Mouse (Mus musculus) MEL (cell line): ENCODE data around the gene Tas2r103. TPM values are rescaled to one million over a fixed set of nuclear protein-coding genes. Genes with fewer than 3 reads are reported as not detected.

ENCODE experiments used
- DNase-seq: peaks from one replicate; pipeline ENCODE4 v3.0.0; 2011; ENCODE audit warnings: low read depth, low spot score
- H3K27ac ChIP-seq: 2 replicates; pipeline ENCODE4 v1.5.1; 2012; ENCODE audit warnings: low read depth, mild to moderate bottlenecking, control low read depth, low read length, moderate library complexity; ENCODE audit not compliant: control insufficient read depth
- H3K27me3 ChIP-seq, 2 experiments: fragments of 150-350 bp in 1 of 2; sonication (generic) in 1 of 2; 2 replicates each; pipeline ENCODE4 v1.6.1; 2012; ENCODE audit warnings: low read length in 2 of 2, mild to moderate bottlenecking in 2 of 2, improper control_type of control experiment in 1 of 2, moderate library complexity in 1 of 2; ENCODE audit not compliant: insufficient read depth in 2 of 2, control insufficient read depth in 1 of 2
- H3K36me3 ChIP-seq, 2 experiments: 2 replicates each; pipeline ENCODE4 v1.6.1; 2012 to 2014; ENCODE audit warnings: low read length in 2 of 2, improper control_type of control experiment in 1 of 2, inconsistent platforms in 1 of 2, mild to moderate bottlenecking in 1 of 2; ENCODE audit not compliant: insufficient read depth in 2 of 2, control insufficient read depth in 1 of 2
- H3K4me1 ChIP-seq, 2 experiments: fragments of 150-350 bp in 1 of 2; sonication (generic) in 1 of 2; 2 replicates each; pipeline ENCODE4 v1.6.1; 2012; ENCODE audit warnings: low read length in 2 of 2, improper control_type of control experiment in 1 of 2, mild to moderate bottlenecking in 1 of 2; ENCODE audit not compliant: insufficient read depth in 2 of 2, control insufficient read depth in 1 of 2
- H3K4me3 ChIP-seq, 2 experiments: fragments of 150-350 bp in 1 of 2; sonication (generic) in 1 of 2; 2 replicates each; pipeline ENCODE4 v1.5.1; 2012; ENCODE audit warnings: low read depth in 2 of 2, low read length in 2 of 2, mild to moderate bottlenecking in 2 of 2, moderate library complexity in 2 of 2, control low read depth in 1 of 2, improper control_type of control experiment in 1 of 2; ENCODE audit not compliant: control insufficient read depth in 1 of 2, insufficient read depth in 1 of 2
- H3K79me2 ChIP-seq: 2 replicates; pipeline ENCODE4 v1.6.1; 2012; ENCODE audit warnings: mild to moderate bottlenecking, low read length, moderate library complexity; ENCODE audit not compliant: control insufficient read depth, poor library complexity, insufficient read depth
- H3K9ac ChIP-seq: 2 replicates; pipeline ENCODE4 v1.6.1; 2012; ENCODE audit warnings: low read depth, mild to moderate bottlenecking, control low read depth, low read length, moderate library complexity; ENCODE audit not compliant: control insufficient read depth, poor library complexity, severe bottlenecking
- H3K9me3 ChIP-seq: fragments of 150-350 bp; sonication (generic); replicated peaks from 2 replicates; pipeline ENCODE4 v1.6.1; 2012; ENCODE audit warnings: mild to moderate bottlenecking, low read length, improper control_type of control experiment, moderate library complexity; ENCODE audit not compliant: insufficient read depth
- ELF1 ChIP-seq: IDR thresholded peaks from 2 replicates; pipeline ENCODE4 v1.6.1; 2014; ENCODE audit warnings: low read depth, mild to moderate bottlenecking, inconsistent platforms, low read length, improper control_type of control experiment, moderate library complexity
- MAX ChIP-seq: IDR thresholded peaks from 2 replicates; pipeline ENCODE4 v1.6.1; 2011; ENCODE audit warnings: low read length, improper control_type of control experiment
- MYC ChIP-seq: IDR thresholded peaks from 2 replicates; pipeline ENCODE4 v1.6.1; 2011; ENCODE audit warnings: low read depth, mild to moderate bottlenecking, low read length, improper control_type of control experiment, moderate library complexity
- POLR2A ChIP-seq, 2 experiments: IDR thresholded peaks; 2 replicates each; pipeline ENCODE4 v1.6.1; 2011 to 2012; ENCODE audit warnings: low read length in 2 of 2, mild to moderate bottlenecking in 2 of 2, control low read depth in 1 of 2, improper control_type of control experiment in 1 of 2, low read depth in 1 of 2, moderate library complexity in 1 of 2; ENCODE audit not compliant: control insufficient read depth in 1 of 2, insufficient read depth in 1 of 2, poor library complexity in 1 of 2
- SIN3A ChIP-seq: IDR thresholded peaks from 2 replicates; pipeline ENCODE4 v1.6.1; 2012; ENCODE audit warnings: low read length, improper control_type of control experiment, inconsistent platforms
- ZKSCAN1 ChIP-seq: IDR thresholded peaks from 2 replicates; pipeline ENCODE4 v1.6.1; 2012; ENCODE audit warnings: low read depth, mild to moderate bottlenecking, inconsistent platforms, low read length, improper control_type of control experiment, moderate library complexity
- polyA plus RNA-seq, 2 experiments: library from polyadenylated mRNA; stranded (reverse) in 1 of 2; unstranded in 1 of 2; fragments of >175 nt in 1 of 2; fragments of >200 nt in 1 of 2; gene quantifications; 2 replicates each; pipeline versions ENCODE4 v1.2.1 to v1.2.4; 2012; ENCODE audit warnings: low replicate concordance in 2 of 2, low read depth in 1 of 2; ENCODE audit not compliant: insufficient read length in 2 of 2, insufficient read depth in 1 of 2, missing spikeins in 1 of 2
- total RNA-seq: library from RNA; depleted of rRNA; stranded (reverse); fragments of 300-350 nt; gene quantifications from 2 replicates; pipeline ENCODE4 v1.2.3, GENCODE M21; 2012; rRNA removed

Tas2r103 gene
- total RNA-seq (not detected in 2 replicates), polyA plus RNA-seq (not detected)

- Histone ChIP-seq H3K36me3 (no peaks in the 10 kb centered on the region), H3K4me3 (no peak within 1 kb of the TSS), H3K9me3 (no peaks in the 10 kb centered on the region), H3K27ac (no peak within 1 kb of the TSS), H3K79me2 (no peaks in the 10 kb centered on the region), H3K27me3 (no peaks in the 10 kb centered on the region), H3K4me1 (no peaks in the 10 kb centered on the region), H3K9ac (no peak within 1 kb of the TSS)
- TF ChIP-seq ELF1 (no peak), ZKSCAN1 (no peak), MYC (no peak), MAX (no peak), SIN3A (no peak)
- no peak for DNase-seq
These were observed at the start of gene Tas2r103 for GRCm38 (mm10) chr6:133037001-133037400. Gene Tas2r103, minus strand, starts transcription at chr6:133037101.

- Histone ChIP-seq H3K79me2 (no peaks in the 10 kb centered on the region), H3K36me3 (no peaks in the 10 kb centered on the region), H3K9ac (no peak within 1 kb of the TSS), H3K4me1 (no peaks in the 10 kb centered on the region)
- no peak for DNase-seq
- no peak for TF ChIP-seq POLR2A (IDR thresholded peaks at IDR 0.05; ENCODE audit: control insufficient read depth in 1 of 2, insufficient read depth in 1 of 2, low read depth in 1 of 2, low read length in 2 of 2, poor library complexity in 1 of 2)
- TF ChIP-seq, all 39 proteins: peak for 0
- Histone ChIP-seq H3K9me3 (no peaks in the 10 kb centered on the region), H3K4me3 (no peak within 1 kb of the TSS), H3K27me3 (no peaks in the 10 kb centered on the region), H3K27ac (no peak within 1 kb of the TSS)
These were observed 18.8 kb upstream of the Tas2r103 start, which contains the start of gene Tas2r140 for GRCm38 (mm10) chr6:133055716-133056115. Gene Tas2r140, minus strand, starts transcription at chr6:133055816.

Other genes with a start within 250 kb of the Tas2r103 start
- not detected in 2 replicates for gene Tas2r117, start 234.3 kb downstream of the Tas2r103 start, total RNA-seq
- not detected for gene Tas2r117, start 234.3 kb downstream of the Tas2r103 start, polyA plus RNA-seq
- not detected in 2 replicates for gene Tas2r123, start 190.0 kb downstream of the Tas2r103 start, total RNA-seq
- gene Tas2r123, start 190.0 kb downstream of the Tas2r103 start, polyA plus RNA-seq: not detected
- gene Tas2r116, start 181.7 kb downstream of the Tas2r103 start, total RNA-seq: not detected in 2 replicates
- gene Tas2r116, start 181.7 kb downstream of the Tas2r103 start, polyA plus RNA-seq: not detected
- gene Tas2r110, start 169.1 kb downstream of the Tas2r103 start, total RNA-seq: not detected in 2 replicates
- gene Tas2r110, start 169.1 kb downstream of the Tas2r103 start, polyA plus RNA-seq: not detected
- not detected in 2 replicates for gene Tas2r113, start 144.1 kb downstream of the Tas2r103 start, total RNA-seq
- gene Tas2r113, start 144.1 kb downstream of the Tas2r103 start, polyA plus RNA-seq: not detected
- not detected in 2 replicates for gene Tas2r125, start 127.5 kb downstream of the Tas2r103 start, total RNA-seq
- gene Tas2r125, start 127.5 kb downstream of the Tas2r103 start, polyA plus RNA-seq: not detected
- gene Tas2r129, start 86.0 kb downstream of the Tas2r103 start, total RNA-seq: not detected in 2 replicates
- not detected for gene Tas2r129, start 86.0 kb downstream of the Tas2r103 start, polyA plus RNA-seq
- gene Tas2r131, start 79.2 kb downstream of the Tas2r103 start, total RNA-seq: not detected in 2 replicates
- not detected for gene Tas2r131, start 79.2 kb downstream of the Tas2r103 start, polyA plus RNA-seq
- not detected in 2 replicates for gene Tas2r109, start 56.1 kb downstream of the Tas2r103 start, total RNA-seq
- gene Tas2r109, start 56.1 kb downstream of the Tas2r103 start, polyA plus RNA-seq: not detected
- not detected in 2 replicates for gene Tas2r140, start 18.7 kb upstream of the Tas2r103 start, total RNA-seq
- not detected for gene Tas2r140, start 18.7 kb upstream of the Tas2r103 start, polyA plus RNA-seq
- 11.4 and 14.3 TPM in 2 replicates for gene Smim10l1, start 67.8 kb upstream of the Tas2r103 start, total RNA-seq
- 10 to 100 TPM in 1 of 2 experiments, not detected in 1; 28.0 TPM for gene Smim10l1, start 67.8 kb upstream of the Tas2r103 start, polyA plus RNA-seq